Mouse (Mus musculus): ENCODE data around the gene Ube2f.

- TF ChIP-seq MAFK (IDR thresholded peaks at IDR 0.05; ENCODE audit: insufficient read depth, low read depth, low read length), result no peak
- TF ChIP-seq HCFC1 (IDR thresholded peaks at IDR 0.05; ENCODE audit: borderline replicate concordance, insufficient read depth, low read length), result no peak
- TF ChIP-seq CHD2 (IDR thresholded peaks at IDR 0.05; ENCODE audit: low read depth, low read length), result no peak
- no peak for TF ChIP-seq ZNF384 (IDR thresholded peaks at IDR 0.05; ENCODE audit: low read depth, low read length)
- no peak for TF ChIP-seq ZC3H11A (IDR thresholded peaks at IDR 0.05; ENCODE audit: borderline replicate concordance, low read depth, low read length)
These were observed 12.4 kb upstream of the Ube2f start for GRCm38 (mm10) chr1:91237676-91238075.
